Mouse (Mus musculus) right cerebral cortex, postnatal 10 days (tissue): ENCODE results near the gene Svbp.

Source experiments
- DNase-seq, 2 experiments: peaks; one replicate each; pipeline ENCODE4 v3.0.0; 2021; ENCODE audit warnings: low spot score in 2 of 2

The Svbp gene

GRCm38 (mm10) chr4:119194909-119195581 lies at the start of gene Svbp:
Svbp (plus strand) TSS chr4:119195306.
- DNase-seq: peak; percentile 91 to 93

DNA sequence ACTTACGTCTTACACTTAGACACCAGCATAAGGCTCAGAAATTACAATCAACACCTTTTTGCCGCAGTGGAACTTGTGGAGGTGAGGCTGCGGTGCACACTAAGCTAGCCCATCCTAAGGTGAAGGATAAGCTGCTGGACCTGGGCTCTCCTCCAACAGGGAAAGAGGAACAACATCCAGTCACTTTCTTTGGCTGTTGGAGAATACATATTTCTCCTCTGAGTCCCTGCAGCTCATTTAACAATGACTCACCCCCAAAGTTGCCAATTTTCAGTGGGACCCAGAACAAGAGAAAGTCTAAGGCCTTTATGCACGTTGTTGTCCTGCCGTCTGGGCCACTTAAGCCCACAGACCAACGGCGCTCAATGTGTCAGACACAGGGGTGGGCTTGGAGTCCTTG lies 48.3 kb upstream of the Svbp start:
- no peak for DNase-seq

GRCm38 (mm10) chr4:119147347-119147746 lies 47.8 kb upstream of the Svbp start:
- DNase-seq: no peak

DNA sequence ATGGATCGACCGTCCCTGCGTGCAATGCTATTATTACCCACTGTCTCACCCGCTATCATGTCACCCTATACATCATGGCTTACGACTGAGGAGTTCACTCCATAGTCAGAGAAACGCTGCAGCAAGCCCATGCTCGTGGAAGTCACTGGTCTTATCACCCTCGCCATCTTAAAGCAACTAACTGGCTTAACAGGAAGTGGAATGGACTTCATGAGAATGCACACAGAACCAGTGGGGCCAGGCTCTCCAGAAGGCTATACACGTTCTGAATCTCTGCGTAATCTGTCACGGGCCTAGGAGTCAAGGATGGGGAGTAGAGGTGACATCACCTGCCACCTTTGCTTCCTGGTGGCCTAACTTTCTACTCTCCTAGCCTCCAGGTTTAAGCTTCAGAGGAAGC lies 46.4 kb upstream of the Svbp start:
- no peak for DNase-seq

DNA sequence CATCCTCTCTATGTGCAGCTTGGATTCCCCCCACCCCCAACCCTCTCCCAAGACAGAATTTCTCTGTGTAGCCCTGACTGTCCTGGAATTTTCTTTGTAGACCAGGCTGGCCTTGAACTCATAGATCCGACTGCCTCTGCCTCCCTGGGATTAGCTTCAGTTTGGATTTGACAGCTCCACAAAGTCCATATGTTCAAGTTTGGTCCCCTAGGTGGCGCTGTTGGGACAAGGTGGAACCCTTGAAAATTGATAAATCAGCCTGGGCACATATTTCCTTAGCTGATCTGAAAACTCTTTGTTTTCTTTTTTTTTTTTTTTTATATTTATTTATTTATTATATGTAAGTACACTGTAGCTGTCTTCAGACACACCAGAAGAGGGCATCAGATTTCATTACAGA lies 37.9 kb upstream of the Svbp start:
- DNase-seq: peak in 1 of 2 experiments; percentile 66

GRCm38 (mm10) chr4:119157891-119158290 lies 37.2 kb upstream of the Svbp start:
- no peak for DNase-seq

DNA sequence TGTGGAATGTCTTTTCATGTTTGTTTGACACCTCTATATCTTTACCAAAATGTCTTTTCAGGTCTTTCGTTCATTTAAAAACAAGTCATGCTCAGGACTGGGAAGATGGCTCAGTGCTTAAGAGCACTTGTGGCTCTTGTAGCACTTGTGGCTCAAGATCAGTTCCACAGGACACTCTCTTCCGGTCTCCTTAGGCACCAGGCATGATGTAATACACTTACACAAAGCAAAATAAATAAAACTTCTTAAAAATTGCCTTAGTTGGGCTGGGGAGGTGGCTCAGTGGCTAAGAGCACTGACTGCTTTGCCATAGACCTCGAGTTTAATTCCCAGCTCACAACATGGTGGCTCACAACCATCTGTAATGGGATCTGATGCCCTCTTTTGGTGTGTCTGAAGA lies 33.7 kb upstream of the Svbp start:
- no peak for DNase-seq

GRCm38 (mm10) chr4:119162990-119163389 lies 32.1 kb upstream of the Svbp start:
- DNase-seq: no peak

DNA sequence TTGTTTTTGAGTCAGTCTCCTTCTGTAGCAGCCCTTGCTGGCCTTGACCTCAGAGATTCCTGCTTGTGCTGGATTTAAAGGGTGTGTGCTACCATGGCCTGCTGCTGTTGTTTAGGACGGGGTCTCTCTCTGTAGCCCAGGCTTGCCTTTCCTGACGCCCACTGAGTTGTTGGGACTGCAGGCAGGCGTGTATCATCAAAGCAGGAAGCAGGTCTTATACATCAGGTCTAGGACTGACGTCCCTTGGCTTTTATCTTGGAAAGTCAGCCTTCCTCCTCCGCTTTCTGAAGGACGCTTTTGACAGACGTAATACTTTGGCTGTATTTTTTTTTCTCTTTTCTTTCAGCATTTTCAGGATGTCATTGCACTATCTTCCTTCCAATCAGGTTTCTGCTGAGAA lies 29.2 kb upstream of the Svbp start:
- no peak for DNase-seq

DNA sequence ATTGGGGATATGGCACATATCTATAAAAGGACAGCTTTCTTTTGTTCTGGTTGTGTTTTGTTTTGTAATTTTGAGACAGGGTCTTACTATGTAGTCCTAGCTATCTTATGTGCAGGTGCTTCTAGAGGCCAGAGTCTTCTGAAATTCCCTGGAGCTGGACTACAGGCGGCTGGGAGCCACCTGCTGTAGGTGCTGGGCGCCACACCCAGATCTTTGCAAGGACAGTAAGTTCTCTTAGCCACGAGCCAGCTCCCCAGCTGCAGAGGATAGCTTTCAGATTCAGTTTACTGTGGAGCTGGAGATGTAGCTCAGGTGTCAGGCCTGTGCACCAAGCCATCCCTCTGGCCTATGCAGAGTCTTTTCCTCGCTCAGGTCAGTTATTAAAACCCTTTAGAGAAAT lies 28.0 kb upstream of the Svbp start:
- DNase-seq: no peak

- DNase-seq: peak; percentile 88 to 91
Observed at GRCm38 (mm10) chr4:119167663-119168062, 27.4 kb upstream of the Svbp start.

DNA sequence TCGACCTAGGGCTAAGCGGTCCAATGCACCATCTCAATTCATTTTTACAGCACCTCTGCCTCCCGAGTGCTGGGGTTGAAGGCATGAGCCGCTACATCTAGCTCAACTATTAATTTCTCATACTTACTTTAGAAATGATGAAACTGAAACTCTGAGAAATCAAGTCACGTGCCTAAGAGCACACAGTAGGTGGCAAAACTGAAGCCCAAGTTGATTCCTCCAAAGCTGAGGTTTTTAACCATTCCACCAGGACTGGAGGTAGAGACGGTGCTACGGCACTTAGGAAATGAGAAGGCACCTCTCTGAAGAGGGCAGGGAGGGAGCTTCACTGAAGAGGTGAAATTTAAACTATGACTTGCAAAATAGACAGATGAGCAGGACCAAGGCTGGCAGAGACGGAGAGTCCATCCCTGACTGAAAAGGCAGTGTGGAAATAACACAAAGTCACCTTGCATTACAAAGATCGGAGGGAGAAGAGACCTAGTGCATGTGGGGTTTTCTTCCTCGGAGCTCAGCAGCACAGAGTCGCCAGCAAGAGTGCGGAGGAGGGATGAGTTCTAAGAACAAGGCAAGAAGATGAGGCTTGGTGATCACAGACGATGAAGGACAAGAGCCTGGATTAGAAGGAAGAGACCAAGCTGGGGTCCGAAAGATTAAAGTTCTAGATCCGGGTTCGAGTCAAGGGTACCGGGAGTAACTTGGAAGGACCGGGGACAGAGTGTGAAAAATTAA lies 22.0 kb upstream of the Svbp start:
- no peak for DNase-seq

- DNase-seq: peak; percentile 96 to 99
Observed at GRCm38 (mm10) chr4:119173851-119174453, 21.2 kb upstream of the Svbp start, which contains the start of gene Zfp691. Zfp691 (minus strand) TSS chr4:119174195.

GRCm38 (mm10) chr4:119177702-119178101 lies 17.4 kb upstream of the Svbp start:
- DNase-seq: peak in 1 of 2 experiments; percentile 59

DNA sequence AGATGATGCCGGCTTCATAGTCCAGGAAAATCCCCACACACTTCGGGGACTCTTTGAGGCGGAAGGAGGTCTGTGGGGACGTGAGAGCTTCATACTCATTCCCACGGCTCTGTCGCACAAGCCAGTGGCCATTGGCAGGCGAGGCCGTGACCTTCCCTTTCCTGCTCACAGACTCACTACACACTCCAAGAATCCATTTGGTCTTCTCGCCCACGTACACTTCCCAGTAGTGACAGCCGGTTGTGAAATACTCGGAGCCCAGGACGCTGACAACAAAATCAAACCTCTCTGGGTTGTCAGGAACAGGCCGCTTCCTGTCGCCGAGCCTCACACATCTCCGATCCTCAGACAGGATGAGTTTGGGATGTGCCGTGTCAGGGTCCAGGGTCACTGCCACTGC lies 16.8 kb upstream of the Svbp start:
- no peak for DNase-seq

- no peak for DNase-seq
Observed at GRCm38 (mm10) chr4:119180133-119180707, 14.9 kb upstream of the Svbp start.

DNA sequence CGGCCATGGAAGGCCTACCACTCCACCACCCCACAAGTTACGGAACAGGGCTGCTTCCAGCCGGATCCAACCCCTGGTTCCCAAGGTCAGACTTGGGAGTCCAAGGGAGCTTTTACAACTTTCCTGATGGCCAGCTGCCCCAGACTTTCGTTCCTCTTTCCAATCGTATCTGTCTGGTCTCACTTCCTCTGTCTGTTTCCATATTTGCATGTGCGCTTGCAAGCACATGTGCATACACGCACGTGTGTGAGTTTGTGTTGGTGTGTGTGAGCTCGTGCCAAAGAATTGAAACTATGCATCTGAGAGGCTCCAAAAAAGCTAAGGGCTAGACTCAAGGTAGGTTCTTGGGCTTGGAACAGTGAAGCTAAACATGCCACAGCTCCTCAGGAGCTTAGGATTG lies 13.7 kb upstream of the Svbp start:
- DNase-seq: no peak

DNA sequence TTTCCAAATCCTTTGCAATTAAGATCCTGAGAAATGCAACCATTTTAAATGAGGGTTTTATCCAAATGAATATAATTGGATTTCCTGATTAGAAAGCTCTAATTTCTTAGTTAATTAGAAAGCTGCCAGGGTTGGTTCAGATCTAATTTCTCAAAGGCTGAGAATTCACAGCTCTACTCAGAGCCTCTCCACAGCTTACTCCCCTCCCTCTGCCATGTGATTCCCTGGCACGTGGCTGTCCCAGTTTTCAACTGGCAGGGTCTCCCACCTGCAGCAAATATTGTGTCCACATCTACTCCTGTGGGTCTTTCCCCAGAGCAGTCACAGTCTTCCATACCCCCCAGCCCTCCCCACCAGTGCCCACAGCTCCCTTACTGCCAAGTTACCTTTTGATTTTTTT lies 11.6 kb upstream of the Svbp start:
- no peak for DNase-seq

DNA sequence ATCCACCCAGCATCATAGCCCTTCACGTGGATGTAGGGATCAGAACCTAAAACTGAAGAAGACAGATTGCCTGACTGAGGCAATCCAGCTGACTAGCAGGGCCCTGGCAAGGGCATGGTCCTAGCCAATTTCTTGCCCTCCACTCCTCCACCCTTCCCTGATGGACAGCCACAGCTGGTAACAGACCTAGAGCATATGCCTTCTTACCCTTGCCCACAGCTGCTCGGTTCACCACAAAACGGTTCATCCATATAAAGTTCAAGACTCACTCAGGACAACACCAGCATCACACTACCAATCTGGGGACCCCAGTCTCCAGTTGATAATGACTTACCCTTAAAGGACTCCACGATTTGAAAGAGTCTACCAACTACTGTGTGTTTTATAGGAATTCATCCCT lies 9.3 kb upstream of the Svbp start:
- DNase-seq: no peak

GRCm38 (mm10) chr4:119188060-119188785 lies 6.9 kb upstream of the Svbp start:
- DNase-seq: peak in 1 of 2 experiments; percentile 40

DNA sequence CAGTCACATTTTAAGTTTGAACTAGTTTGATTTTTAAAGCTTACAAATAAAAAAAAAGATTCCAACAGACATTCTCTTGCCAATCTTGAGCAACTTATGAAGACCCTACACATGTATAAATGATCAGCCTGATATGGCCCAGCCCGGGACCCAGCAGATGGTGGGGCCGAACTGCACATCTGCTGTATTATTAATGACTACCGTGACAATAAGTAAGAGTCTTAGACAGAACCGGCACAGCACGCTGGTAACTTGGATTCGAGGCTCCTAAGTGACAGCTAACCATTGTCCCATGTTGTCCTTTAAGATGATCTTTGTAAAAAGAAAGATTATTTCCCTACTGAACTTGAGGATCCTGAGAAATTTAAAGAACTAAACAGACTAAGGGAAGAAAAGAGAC lies 5.7 kb upstream of the Svbp start:
- DNase-seq: no peak

- no peak for DNase-seq
Observed at GRCm38 (mm10) chr4:119189864-119190263, 5.2 kb upstream of the Svbp start, which contains the start of gene Ermap. Ermap (minus strand) TSS chr4:119190011.
